Mouse (Mus musculus) erythroblast, embryonic 14.5 days (primary cell): ENCODE results near the gene Sdk2.

Experiments used
- GATA1 ChIP-seq: IDR thresholded peaks from 2 replicates; pipeline ENCODE4 v1.6.1; 2012; ENCODE audit warnings: low read length, inconsistent platforms, mixed read lengths
- TAL1 ChIP-seq: IDR thresholded peaks from 3 replicates; pipeline ENCODE4 v1.6.1; 2012; ENCODE audit warnings: low read length, inconsistent platforms, mixed read lengths

- TF ChIP-seq GATA1 (no peak), TAL1 (no peak)
These were observed 138.0 kb downstream of the Sdk2 start for GRCm38 (mm10) chr11:113928831-113929230.
